In the genomic region with DNA sequence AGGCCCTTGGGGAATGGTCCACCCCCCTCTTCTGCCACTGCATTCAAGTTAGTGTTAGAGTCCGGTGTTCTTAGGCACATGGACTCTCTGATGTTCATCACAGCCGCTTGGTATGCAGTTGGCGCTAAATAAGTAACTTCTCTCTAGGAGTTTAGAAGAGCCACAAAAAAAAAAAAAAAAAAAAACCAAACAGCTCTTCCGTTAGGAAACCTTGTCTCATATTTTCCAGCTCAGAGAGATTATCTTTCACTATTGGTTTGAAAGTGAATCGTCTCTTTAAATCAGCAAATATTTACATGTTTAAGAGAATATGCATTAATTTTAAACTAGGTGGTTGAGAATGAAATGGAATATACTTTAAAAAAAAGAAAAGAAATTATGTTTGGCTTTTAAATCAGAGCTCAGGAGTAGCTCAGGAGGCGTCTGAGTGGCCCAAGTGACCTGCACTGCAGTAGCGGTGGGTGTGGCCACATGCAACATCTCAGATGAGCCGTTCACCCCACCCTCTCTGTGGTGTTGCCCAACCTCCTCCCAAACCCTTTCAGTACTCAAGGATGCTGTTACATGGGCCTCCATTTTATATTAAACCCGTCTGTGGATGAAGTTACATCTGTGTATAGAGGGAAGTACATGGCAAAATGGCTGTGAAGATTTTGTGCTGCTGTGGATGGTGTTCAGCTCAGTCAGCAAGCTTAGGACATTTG, we compare ENCODE assay signal across 11 mouse cellular contexts.
A peak's percentile ranks its signal among the peaks of the same experiment; 100 is the strongest.
DNase-seq lines count a peak whose midpoint lies in the region; ATAC-seq lines count a peak whose summit lies in the region.
"Had no signal": no experiment of that assay in that cellular context is flagged by ENCODE, and none has a peak within 500 bp of the region (broad histone marks: within the 10 kb centered on the region; RNA-seq: fewer than 3 reads in every experiment).

No protein-coding gene starts in this region.

- H3K27me3 ChIP-seq in heart, embryonic 15.5 days: no peaks in the 10 kb centered on the region
- no peaks in the 10 kb centered on the region for H3K27me3 ChIP-seq in forebrain, embryonic 11.5 days (ENCODE audit: control insufficient read depth, insufficient read depth, low read length)
- H3K27me3 ChIP-seq in midbrain, embryonic 11.5 days (ENCODE audit: control insufficient read depth, insufficient read depth, low read length): no peaks in the 10 kb centered on the region
- H3K27me3 ChIP-seq: liver, embryonic 12.5 days had no signal

- no peak for DNase-seq in heart, postnatal 25 days (ENCODE audit: low spot score)
- DNase-seq in ES-CJ7 (ENCODE audit: low read depth, low spot score): peak; percentile 17
- no peak for DNase-seq in forebrain, embryonic 11.5 days (ENCODE audit: low spot score)
- DNase-seq in midbrain, embryonic 11.5 days (ENCODE audit: low spot score, missing footprints): no peak
- DNase-seq in adrenal gland, postnatal 36 days: no peak
- no peak for DNase-seq in right cerebral cortex, postnatal 25 days
- DNase-seq: kidney, postnatal 4 days had no signal

- peaks cover 15% of the 10 kb centered on the region for H3K4me1 ChIP-seq in heart, embryonic 15.5 days (replicated peaks)
- no peaks in the 10 kb centered on the region for H3K4me1 ChIP-seq in forebrain, embryonic 11.5 days (replicated peaks; ENCODE audit: control insufficient read depth, insufficient read depth, low read length)
- no peaks in the 10 kb centered on the region for H3K4me1 ChIP-seq in midbrain, embryonic 11.5 days (ENCODE audit: control insufficient read depth, insufficient read depth, low read length)
- H3K4me1 ChIP-seq: liver, embryonic 12.5 days had no signal

- peak overlapping the region; percentile 69; the same call in 1 of the 2 replicates for H3K9ac ChIP-seq in heart, embryonic 15.5 days
- no peak overlapping the region for H3K9ac ChIP-seq in forebrain, embryonic 11.5 days (ENCODE audit: low read length)
- no peak overlapping the region for H3K9ac ChIP-seq in midbrain, embryonic 11.5 days (ENCODE audit: low read length)
- H3K9ac ChIP-seq: liver, embryonic 12.5 days had no signal

- ATAC-seq in heart, embryonic 15.5 days (replicated peaks; ENCODE audit: insufficient number of reproducible peaks, insufficient read depth, low FRiP score, low read depth): no peak
- no peak for ATAC-seq in forebrain, embryonic 11.5 days (replicated peaks; ENCODE audit: low FRiP score)
- ATAC-seq in midbrain, embryonic 11.5 days (ENCODE audit: low FRiP score): no peak
- no peak for ATAC-seq in frontal cortex, adult (ENCODE audit: low TSS enrichment)
- ATAC-seq: liver, embryonic 12.5 days had no signal

- H3K36me3 ChIP-seq in heart, embryonic 15.5 days: no peaks in the 10 kb centered on the region
- H3K36me3 ChIP-seq in forebrain, embryonic 11.5 days (ENCODE audit: control insufficient read depth, insufficient read depth, low read length): no peaks in the 10 kb centered on the region
- H3K36me3 ChIP-seq in midbrain, embryonic 11.5 days (ENCODE audit: control insufficient read depth, insufficient read depth, low read length): no peaks in the 10 kb centered on the region
- H3K36me3 ChIP-seq: liver, embryonic 12.5 days had no signal

- H3K4me2 ChIP-seq in heart, embryonic 15.5 days: peak overlapping the region; percentile 62
- H3K4me2 ChIP-seq in forebrain, embryonic 11.5 days (ENCODE audit: low read depth, low read length, severe bottlenecking): 0 out of 2 replicates have a peak overlapping the region, but pooled peaks have one; percentile 11
- peak overlapping the region; percentile 36 for H3K4me2 ChIP-seq in midbrain, embryonic 11.5 days
- H3K4me2 ChIP-seq: liver, embryonic 12.5 days had no signal

- peak overlapping the region; percentile 58 for H3K4me3 ChIP-seq in heart, embryonic 15.5 days
- H3K4me3 ChIP-seq in forebrain, embryonic 11.5 days (ENCODE audit: low read depth, low read length): peak overlapping the region; percentile 37; the same call in 1 of the 2 replicates
- peak overlapping the region; percentile 40 for H3K4me3 ChIP-seq in midbrain, embryonic 11.5 days (ENCODE audit: low read depth, low read length)
- H3K4me3 ChIP-seq: erythroblast, embryonic 14.5 days; liver, embryonic 12.5 days had no signal

- no peaks in the 10 kb centered on the region for H3K9me3 ChIP-seq in heart, embryonic 15.5 days (replicated peaks)
- H3K9me3 ChIP-seq in forebrain, embryonic 11.5 days (ENCODE audit: control insufficient read depth, low read length): no peaks in the 10 kb centered on the region
- H3K9me3 ChIP-seq in midbrain, embryonic 11.5 days (ENCODE audit: control insufficient read depth, low read length): no peaks in the 10 kb centered on the region
- H3K9me3 ChIP-seq: liver, embryonic 12.5 days had no signal

- intact Hi-C loops in heart, postnatal 25 days (cut with DNase I): no loop called here

- WGBS in heart, embryonic 15.5 days: 48% methylated on average over 9 of the region's 9 CpGs
- 74% methylated on average over 9 of the region's 9 CpGs for WGBS in forebrain, embryonic 11.5 days
- 74% methylated on average over 9 of the region's 9 CpGs for WGBS in midbrain, embryonic 11.5 days

- peak overlapping the region; percentile 89 for H3K27ac ChIP-seq in heart, embryonic 15.5 days
- no peak overlapping the region for H3K27ac ChIP-seq in forebrain, embryonic 11.5 days (ENCODE audit: low read depth, low read length)
- no peak overlapping the region; the same call in 1 of the 2 replicates for H3K27ac ChIP-seq in midbrain, embryonic 11.5 days (ENCODE audit: low read depth, low read length)
- H3K27ac ChIP-seq: liver, embryonic 12.5 days had no signal

Comparison
In these comparisons a context has a peak if more than half of its experiments do, and no peak if none do; other contexts are left out.
1. H3K4me2 ChIP-seq: peak in every context shown above with its lines; median percentile 62 in heart, embryonic 15.5 days; 36 in midbrain, embryonic 11.5 days; 11 in forebrain, embryonic 11.5 days.